Mouse (Mus musculus): Measurements from ENCODE around the gene Mtcl1.
A peak's percentile ranks its signal among the peaks of the same experiment; 100 is the strongest.

Mtcl1 gene

GRCm38 (mm10) chr17:66449460-66450341 lies at the start of gene Mtcl1:
Gene Mtcl1, minus strand, starts transcription at chr17:66449750.
- peak; percentile 20 for DNase-seq (ENCODE audit: low read depth)

- no peak for DNase-seq (ENCODE audit: low read depth)
Observed at GRCm38 (mm10) chr17:66498598-66498997, 49.0 kb upstream of the Mtcl1 start.

- DNase-seq (ENCODE audit: low read depth), result no peak
Observed at GRCm38 (mm10) chr17:66496589-66496988, 47.0 kb upstream of the Mtcl1 start.

GRCm38 (mm10) chr17:66490022-66490601 lies 40.6 kb upstream of the Mtcl1 start:
- peak; percentile 50 for DNase-seq (ENCODE audit: low read depth)

GRCm38 (mm10) chr17:66486576-66486975 lies 37.0 kb upstream of the Mtcl1 start:
- DNase-seq (ENCODE audit: low read depth), result no peak

GRCm38 (mm10) chr17:66485742-66486141 lies 36.2 kb upstream of the Mtcl1 start:
- DNase-seq (ENCODE audit: low read depth), result no peak

- DNase-seq (ENCODE audit: low read depth), result no peak
Observed at GRCm38 (mm10) chr17:66484965-66485364, 35.4 kb upstream of the Mtcl1 start.

- DNase-seq (ENCODE audit: low read depth), result no peak
Observed at GRCm38 (mm10) chr17:66483651-66484454, 34.3 kb upstream of the Mtcl1 start.

GRCm38 (mm10) chr17:66481295-66481694 lies 31.7 kb upstream of the Mtcl1 start:
- no peak for DNase-seq (ENCODE audit: low read depth)

- no peak for DNase-seq (ENCODE audit: low read depth)
Observed at GRCm38 (mm10) chr17:66480491-66481278, 31.1 kb upstream of the Mtcl1 start.

GRCm38 (mm10) chr17:66479813-66480490 lies 30.4 kb upstream of the Mtcl1 start:
- DNase-seq (ENCODE audit: low read depth), result no peak

- DNase-seq (ENCODE audit: low read depth), result no peak
Observed at GRCm38 (mm10) chr17:66479311-66479710, 29.8 kb upstream of the Mtcl1 start.

- no peak for DNase-seq (ENCODE audit: low read depth)
Observed at GRCm38 (mm10) chr17:66473205-66473604, 23.7 kb upstream of the Mtcl1 start.

- DNase-seq (ENCODE audit: low read depth), result no peak
Observed at GRCm38 (mm10) chr17:66471775-66472174, 22.2 kb upstream of the Mtcl1 start.

- DNase-seq (ENCODE audit: low read depth), result no peak
Observed at GRCm38 (mm10) chr17:66471252-66471651, 21.7 kb upstream of the Mtcl1 start.

GRCm38 (mm10) chr17:66470020-66470419 lies 20.5 kb upstream of the Mtcl1 start:
- no peak for DNase-seq (ENCODE audit: low read depth)

- no peak for DNase-seq (ENCODE audit: low read depth)
Observed at GRCm38 (mm10) chr17:66457278-66457677, 7.7 kb upstream of the Mtcl1 start.

- peak; percentile 72 for DNase-seq (ENCODE audit: low read depth)
Observed at GRCm38 (mm10) chr17:66451143-66451542, 1.6 kb upstream of the Mtcl1 start.

GRCm38 (mm10) chr17:66450526-66451070 lies 1.0 kb upstream of the Mtcl1 start:
- DNase-seq (ENCODE audit: low read depth), result no peak

- DNase-seq (ENCODE audit: low read depth), result no peak
Observed at GRCm38 (mm10) chr17:66448421-66449405, 837 bp downstream of the Mtcl1 start.

All from c-Kit-positive CD71-negative TER-119-negative erythroid progenitor cells, embryonic 14.5 days (primary cell).